Mouse (Mus musculus): ENCODE results near the gene Ogfod3.

Gene Ogfod3

GRCm38 (mm10) chr11:121199851-121200250, 4.7 kb downstream of the Ogfod3 start:
- DNase-seq (ENCODE audit: low spot score in 2 of 2), result no peak

GRCm38 (mm10) chr11:121198622-121199021, 5.9 kb downstream of the Ogfod3 start:
- DNase-seq (ENCODE audit: low spot score in 2 of 2), result no peak

GRCm38 (mm10) chr11:121193415-121193814, 11.1 kb downstream of the Ogfod3 start:
- DNase-seq (ENCODE audit: low spot score in 2 of 2), result no peak

- no peak for DNase-seq (ENCODE audit: low spot score in 2 of 2)
Observed at GRCm38 (mm10) chr11:121192742-121193141, 11.8 kb downstream of the Ogfod3 start.

- no peak for DNase-seq (ENCODE audit: low spot score in 2 of 2)
Observed at GRCm38 (mm10) chr11:121189681-121190080, 14.8 kb downstream of the Ogfod3 start.

- DNase-seq (ENCODE audit: low spot score in 2 of 2), result peak in 1 of 2 experiments; percentile 43
Observed at GRCm38 (mm10) chr11:121176285-121177270, 27.9 kb downstream of the Ogfod3 start.

- DNase-seq (ENCODE audit: low spot score in 2 of 2), result no peak
Observed at GRCm38 (mm10) chr11:121174234-121174633, 30.3 kb downstream of the Ogfod3 start.

GRCm38 (mm10) chr11:121173203-121173602, 31.3 kb downstream of the Ogfod3 start:
- DNase-seq (ENCODE audit: low spot score in 2 of 2), result peak in 1 of 2 experiments; percentile 34

GRCm38 (mm10) chr11:121163751-121164150, 40.8 kb downstream of the Ogfod3 start:
- DNase-seq (ENCODE audit: low spot score in 2 of 2), result no peak

GRCm38 (mm10) chr11:121160636-121161346, 43.7 kb downstream of the Ogfod3 start:
- no peak for DNase-seq (ENCODE audit: low spot score in 2 of 2)

GRCm38 (mm10) chr11:121159971-121160370, 44.5 kb downstream of the Ogfod3 start, which contains the start of gene Uts2r:
Gene Uts2r, plus strand, starts transcription at chr11:121160271.
- no peak for DNase-seq (ENCODE audit: low spot score in 2 of 2)

GRCm38 (mm10) chr11:121156411-121156891, 48.1 kb downstream of the Ogfod3 start:
- peak; percentile 33 to 40 for DNase-seq (ENCODE audit: low spot score in 2 of 2)

GRCm38 (mm10) chr11:121154203-121154602, 50.3 kb downstream of the Ogfod3 start:
- DNase-seq (ENCODE audit: low spot score in 2 of 2), result no peak

GRCm38 (mm10) chr11:121148193-121148592, 56.3 kb downstream of the Ogfod3 start:
- no peak for DNase-seq (ENCODE audit: low spot score in 2 of 2)

GRCm38 (mm10) chr11:121145865-121146264, 58.6 kb downstream of the Ogfod3 start, which contains the start of gene Tex19.1:
Gene Tex19.1, plus strand, starts transcription at chr11:121146143.
- no peak for DNase-seq (ENCODE audit: low spot score in 2 of 2)

- no peak for DNase-seq (ENCODE audit: low spot score in 2 of 2)
Observed at GRCm38 (mm10) chr11:121143325-121144015, 61.0 kb downstream of the Ogfod3 start.

- DNase-seq (ENCODE audit: low spot score in 2 of 2), result no peak
Observed at GRCm38 (mm10) chr11:121138732-121139131, 65.8 kb downstream of the Ogfod3 start.

GRCm38 (mm10) chr11:121137682-121138081, 66.8 kb downstream of the Ogfod3 start:
- no peak for DNase-seq (ENCODE audit: low spot score in 2 of 2)

GRCm38 (mm10) chr11:121134600-121134999, 69.9 kb downstream of the Ogfod3 start:
- no peak for DNase-seq (ENCODE audit: low spot score in 2 of 2)

GRCm38 (mm10) chr11:121129616-121130015, 74.9 kb downstream of the Ogfod3 start:
- DNase-seq (ENCODE audit: low spot score in 2 of 2), result no peak
